In genomic region chr8:117053135-117054079, GRCm38 (mm10) we compare ENCODE assay signal across 8 mouse cellular contexts. TPM values are rescaled to one million over a fixed set of nuclear protein-coding genes. Genes with fewer than 3 reads are reported as not detected.
A peak's percentile ranks its signal among the peaks of the same experiment; 100 is the strongest.
DNase-seq lines count a peak whose midpoint lies in the region; ATAC-seq and TF ChIP-seq lines count a peak whose summit lies in the region.

No protein-coding gene starts in this region.

- no peak for ATAC-seq in G1E (ENCODE audit: extremely low read depth, insufficient number of reproducible peaks, low FRiP score, poor library complexity, severe bottlenecking)
- ATAC-seq in megakaryocyte progenitor cell, adult 5-6 weeks (replicated peaks; ENCODE audit: poor library complexity) = peak; percentile 59
- no peak for ATAC-seq in activated CD4-positive, CD25-positive, alpha-beta regulatory T cell, adult 4 months

- peak; percentile 63 for TF ChIP-seq CTCF in layer of hippocampus, adult 2 months (conservative IDR thresholded peaks at IDR 0.05)
- TF ChIP-seq CTCF in G1E (IDR thresholded peaks at IDR 0.05; ENCODE audit: low read depth, low read length) = 0 out of 2 replicates have a peak, but pooled peaks have one; percentile 7
- TF ChIP-seq CTCF in bone marrow macrophage, adult 2 months (IDR thresholded peaks at IDR 0.05; ENCODE audit: low read depth, low read length) = peak; percentile 51

- no peak overlapping the region for H3K27ac ChIP-seq in layer of hippocampus, adult 2 months
- 0 out of 2 replicates have a peak overlapping the region, but pooled peaks have one; percentile 11 for H3K27ac ChIP-seq in bone marrow macrophage, adult 2 months (ENCODE audit: insufficient read depth, low read depth, low read length)
- H3K27ac ChIP-seq in forebrain, embryonic 10.5 days = no peak overlapping the region

- no peaks in the 10 kb centered on the region for H3K36me3 ChIP-seq in G1E (replicated peaks)
- H3K36me3 ChIP-seq in forebrain, embryonic 10.5 days (replicated peaks) = no peaks in the 10 kb centered on the region

- peaks cover 12% of the 10 kb centered on the region for H3K27me3 ChIP-seq in G1E (ENCODE audit: insufficient read depth, low read length)
- H3K27me3 ChIP-seq in forebrain, embryonic 10.5 days (ENCODE audit: poor library complexity, severe bottlenecking) = no peaks in the 10 kb centered on the region

- no peak for DNase-seq in layer of hippocampus, adult 2 months (ENCODE audit: low spot score in 2 of 2)
- DNase-seq in layer of hippocampus, adult 9-11 months = no peak
- DNase-seq in G1E (ENCODE audit: low spot score) = no peak
- no peak for DNase-seq in forebrain, embryonic 10.5 days (ENCODE audit: extremely low spot score, low spot score)
- no peak for DNase-seq in urinary bladder, postnatal 4 days (ENCODE audit: low spot score in 2 of 2)

- WGBS in forebrain, embryonic 10.5 days = 76% methylated on average over 12 of the region's 12 CpGs

- TF ChIP-seq POLR2A in bone marrow macrophage, adult 2 months (IDR thresholded peaks at IDR 0.05; ENCODE audit: borderline replicate concordance, low read depth, low read length) = no peak

- peaks cover 13% of the 10 kb centered on the region for H3K9me3 ChIP-seq in G1E (replicated peaks)
- no peaks in the 10 kb centered on the region for H3K9me3 ChIP-seq in forebrain, embryonic 10.5 days

- peaks cover 34% of the 10 kb centered on the region for H3K4me1 ChIP-seq in G1E (ENCODE audit: insufficient read depth, low read depth, low read length)
- peaks cover 56% of the 10 kb centered on the region for H3K4me1 ChIP-seq in bone marrow macrophage, adult 2 months (ENCODE audit: control insufficient read depth, insufficient read depth, low read length)
- H3K4me1 ChIP-seq in forebrain, embryonic 10.5 days = no peaks in the 10 kb centered on the region

- H3K4me3 ChIP-seq in layer of hippocampus, adult 2 months = no peak overlapping the region
- H3K4me3 ChIP-seq in G1E (ENCODE audit: low read depth, low read length) = no peak overlapping the region
- H3K4me3 ChIP-seq in bone marrow macrophage, adult 2 months (ENCODE audit: insufficient read depth, low read length) = no peak overlapping the region
- H3K4me3 ChIP-seq in forebrain, embryonic 10.5 days = no peak overlapping the region

RNA-seq across cellular contexts. Expression of gene Pkd1l2, which starts 28.8 kb away (rescaled TPM):
- under 1 TPM in 1 of 2 experiments, not detected in 1; 0.10 TPM for total RNA-seq in layer of hippocampus, adult 2 months (2021)
- 0.60 and 0.87 TPM in 2 replicates for total RNA-seq in G1E (2014; fragmentation: Nextera tagmentation)
- 0.16 and 0.52 TPM in 2 replicates for total RNA-seq in G1E (2017)
- polyA plus RNA-seq in G1E (2012) = 0.09 and 0.18 TPM in 2 replicates
- 0.87 and 1.2 TPM in 2 replicates for polyA plus RNA-seq in bone marrow macrophage, adult 2 months (2012; ENCODE audit: insufficient read depth, insufficient read length, missing spikeins)
- 0.07 and 0.39 TPM in 2 replicates for total RNA-seq in megakaryocyte progenitor cell, adult 5-6 weeks (2015)
- total RNA-seq in megakaryocyte progenitor cell, adult 5-6 weeks (2017) = 0.17 TPM in 2 replicates
- polyA plus RNA-seq in activated CD4-positive, CD25-positive, alpha-beta regulatory T cell, adult 4 months (2017; shearing (Covaris generic)) = under 1 TPM; 0.31 to 0.74 TPM
- polyA plus RNA-seq in forebrain, embryonic 10.5 days (2016; fragmentation: Nextera tagmentation; extraction: Ambion mirVana) = not detected in 2 replicates

RNA-seq across cellular contexts. Expression of gene Bco1, which starts 42.2 kb away (rescaled TPM):
- total RNA-seq in layer of hippocampus, adult 2 months (2021) = not detected
- not detected in 2 replicates for total RNA-seq in G1E (2014; fragmentation: Nextera tagmentation)
- total RNA-seq in G1E (2017) = 0.06 TPM in 1 of 2 replicates, not detected in the other
- polyA plus RNA-seq in G1E (2012) = not detected in 2 replicates
- not detected in 2 replicates for polyA plus RNA-seq in bone marrow macrophage, adult 2 months (2012; ENCODE audit: insufficient read depth, insufficient read length, missing spikeins)
- total RNA-seq in megakaryocyte progenitor cell, adult 5-6 weeks (2015) = 0.61 and 0.62 TPM in 2 replicates
- total RNA-seq in megakaryocyte progenitor cell, adult 5-6 weeks (2017) = 0.54 and 0.95 TPM in 2 replicates
- polyA plus RNA-seq in activated CD4-positive, CD25-positive, alpha-beta regulatory T cell, adult 4 months (2017; shearing (Covaris generic)) = not detected
- 0.22 and 0.30 TPM in 2 replicates for polyA plus RNA-seq in forebrain, embryonic 10.5 days (2016; fragmentation: Nextera tagmentation; extraction: Ambion mirVana)

Comparison
In these comparisons a context has a peak if more than half of its experiments do, and no peak if none do; other contexts are left out.
1. CTCF ChIP-seq: peak in every context shown above with its lines; median percentile 63 in layer of hippocampus, adult 2 months; 51 in bone marrow macrophage, adult 2 months; 7 in G1E.